Mouse (Mus musculus) liver, embryonic 14.5 days (tissue): ENCODE results near the gene Rho. TPM values are rescaled to one million over a fixed set of nuclear protein-coding genes. Genes with fewer than 3 reads are reported as not detected.

Experiments
- ATAC-seq: fragments of 200-750 bp; cut with Nextera tagmentation; 2 replicates; pipeline ENCODE4 v1.8.0; 2017; ENCODE audit warnings: moderate number of reproducible peaks, mild to moderate bottlenecking, moderate library complexity; ENCODE audit not compliant: insufficient read depth
- DNase-seq, 3 experiments: peaks; one replicate each; pipeline ENCODE4 v3.0.0-alpha.2; 2012 to 2013; ENCODE audit warnings: low read depth in 3 of 3, low spot score in 3 of 3
- H3K27ac ChIP-seq: fragments of 300-500 bp; sonication (generic); 2 replicates; pipeline ENCODE4 v1.5.1; 2014; ENCODE audit warnings: moderate library complexity, mild to moderate bottlenecking, control low read depth, inconsistent platforms
- H3K27me3 ChIP-seq: fragments of 300-500 bp; sonication (generic); 2 replicates; pipeline ENCODE4 v1.6.1; 2014; ENCODE audit warnings: mild to moderate bottlenecking, low read length, moderate library complexity; ENCODE audit not compliant: control insufficient read depth, insufficient read depth
- H3K36me3 ChIP-seq: fragments of 300-500 bp; sonication (generic); replicated peaks from 2 replicates; pipeline ENCODE4 v1.6.1; 2014; ENCODE audit warnings: low read depth; ENCODE audit not compliant: control insufficient read depth, insufficient read depth
- H3K4me1 ChIP-seq, 2 experiments: fragments of 200-500 bp in 1 of 2; fragments of 300-500 bp in 1 of 2; sonication (generic) in 1 of 2; replicated peaks; 2 replicates each; pipeline ENCODE4 v1.6.1; 2012 to 2014; ENCODE audit warnings: antibody characterized with exemption in 1 of 2, inconsistent platforms in 1 of 2, low read length in 1 of 2; ENCODE audit not compliant: control insufficient read depth in 2 of 2, insufficient read depth in 2 of 2
- H3K4me2 ChIP-seq: fragments of 300-500 bp; sonication (generic); 2 replicates; pipeline ENCODE4 v1.6.1; 2014; ENCODE audit warnings: low read depth, mild to moderate bottlenecking, control low read depth, moderate library complexity
- H3K4me3 ChIP-seq, 2 experiments: fragments of 200-500 bp in 1 of 2; fragments of 300-500 bp in 1 of 2; sonication (generic) in 1 of 2; 2 replicates each; pipeline ENCODE4 v1.5.1; 2012 to 2014; ENCODE audit warnings: low read depth in 2 of 2, low read length in 2 of 2, mild to moderate bottlenecking in 2 of 2, control low read depth in 1 of 2, inconsistent platforms in 1 of 2, moderate library complexity in 1 of 2; ENCODE audit not compliant: insufficient read depth in 1 of 2
- H3K9ac ChIP-seq: fragments of 300-500 bp; sonication (generic); replicated peaks from 2 replicates; pipeline ENCODE4 v1.6.1; 2014; ENCODE audit warnings: mild to moderate bottlenecking, control low read depth, moderate library complexity
- H3K9me3 ChIP-seq: fragments of 300-500 bp; sonication (generic); 2 replicates; pipeline ENCODE4 v1.6.1; 2016; ENCODE audit warnings: low read length, mixed read lengths; ENCODE audit not compliant: control insufficient read depth
- CTCF ChIP-seq: IDR thresholded peaks from 2 replicates; pipeline ENCODE4 v1.5.1; 2016; ENCODE audit warnings: antibody characterized with exemption, low read depth, control low read depth
- EP300 ChIP-seq: IDR thresholded peaks from 2 replicates; pipeline ENCODE4 v1.6.1; 2016; ENCODE audit warnings: antibody characterized with exemption, low read depth
- WGBS: fragments of 180-500 bp; shearing (Covaris S2); extraction: QIAGEN DNeasy Blood & Tissue Kit; methylation state at CpG from one replicate; pipeline ENCODE4 v1.1.7; 2014; ENCODE audit not compliant: insufficient replicate concordance; 5-methylcytosine and 5-hydroxymethylcytosine counted together
- polyA plus RNA-seq, 2 experiments: library from polyadenylated mRNA; depleted of rRNA in 1 of 2; stranded (reverse) in 1 of 2; unstranded in 1 of 2; fragments of >200 nt; fragmentation: Nextera tagmentation in 1 of 2; extraction: Ambion mirVana in 1 of 2; gene quantifications; 2 replicates each; pipeline versions ENCODE4 v1.2.1 to v1.2.3; 2012 to 2014

Rho gene
- 0.03 TPM in 2 replicates for polyA plus RNA-seq (2012; rRNA removed)
- polyA plus RNA-seq (2014; fragmentation: Nextera tagmentation; extraction: Ambion mirVana): not detected in 2 replicates

GRCm38 (mm10) chr6:115931639-115932038, at the start of gene Rho:
TSS of gene Rho (plus strand) at chr6:115931748.
- Histone ChIP-seq H3K9me3 (no peaks in the 10 kb centered on the region), H3K9ac (no peak within 1 kb of the TSS), H3K36me3 (no peaks in the 10 kb centered on the region), H3K4me3 (no peak within 1 kb of the TSS), H3K4me1 (no peaks in the 10 kb centered on the region), H3K27ac (no peak within 1 kb of the TSS), H3K27me3 (no peaks in the 10 kb centered on the region), H3K4me2 (no peak within 1 kb of the TSS)
- TF ChIP-seq EP300 (no peak), CTCF (no peak)
- DNase-seq (no peak), ATAC-seq (no peak)
- 75% methylated on average over 14 of the region's 14 CpGs for WGBS

- no peak for TF ChIP-seq EP300
- no peak for TF ChIP-seq CTCF
- ATAC-seq: no peak
- no peaks in the 10 kb centered on the region for H3K9me3 ChIP-seq
Observed at GRCm38 (mm10) chr6:115884018-115884417, 47.5 kb upstream of the Rho start.

DNA sequence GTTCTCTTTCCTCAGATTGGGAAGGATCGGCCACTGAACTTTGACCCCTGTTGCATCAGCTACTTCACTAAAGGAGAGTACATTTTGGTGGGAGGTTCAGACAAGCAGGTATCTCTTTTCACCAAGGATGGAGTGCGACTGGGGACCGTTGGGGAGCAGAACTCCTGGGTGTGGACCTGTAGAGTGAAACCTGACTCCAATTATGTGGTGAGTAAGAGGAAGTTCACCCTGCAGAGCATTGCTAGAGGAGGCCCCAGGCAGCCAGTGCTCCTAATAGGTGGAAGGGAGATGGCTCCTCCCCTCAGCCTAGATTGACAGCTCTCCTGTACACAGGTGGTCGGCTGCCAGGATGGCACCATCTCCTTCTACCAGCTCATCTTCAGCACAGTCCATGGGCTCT, 44.7 kb upstream of the Rho start:
- no peak for TF ChIP-seq CTCF
- TF ChIP-seq EP300: no peak
- H3K36me3 ChIP-seq: no peaks in the 10 kb centered on the region
- no peak overlapping the region for H3K4me2 ChIP-seq
- H3K4me3 ChIP-seq: no peak overlapping the region
- no peak overlapping the region for H3K9ac ChIP-seq
- 24% methylated on average over 4 of the region's 4 CpGs for WGBS
- H3K4me1 ChIP-seq: 0 out of 4 replicates have a peak, but pooled peaks cover 0 to 2% of the 10 kb centered on the region in 2 experiments
- ATAC-seq (no peak), DNase-seq (no peak)
- no peaks in the 10 kb centered on the region for H3K27me3 ChIP-seq
- H3K9me3 ChIP-seq: no peaks in the 10 kb centered on the region
- no peak overlapping the region for H3K27ac ChIP-seq

More at GRCm38 (mm10) chr6:115884018-115884417, 47.5 kb upstream of the Rho start:
- no peak for DNase-seq
- no peak overlapping the region for H3K27ac ChIP-seq
- 0 out of 4 replicates have a peak, but pooled peaks cover 0 to 2% of the 10 kb centered on the region in 2 experiments for H3K4me1 ChIP-seq
- no peaks in the 10 kb centered on the region for H3K36me3 ChIP-seq
- no peak overlapping the region for H3K4me2 ChIP-seq
- H3K9ac ChIP-seq: no peak overlapping the region
- H3K4me3 ChIP-seq: no peak overlapping the region
- H3K27me3 ChIP-seq: no peaks in the 10 kb centered on the region

GRCm38 (mm10) chr6:115888296-115888695, 43.3 kb upstream of the Rho start:
- TF ChIP-seq EP300: no peak
- TF ChIP-seq CTCF: peak; percentile 63
- Histone ChIP-seq H3K9me3 (no peaks in the 10 kb centered on the region), H3K27me3 (no peaks in the 10 kb centered on the region), H3K4me3 (no peak overlapping the region), H3K9ac (no peak overlapping the region), H3K27ac (no peak overlapping the region), H3K4me2 (no peak overlapping the region), H3K4me1 (0 out of 4 replicates have a peak, but pooled peaks cover 0 to 2% of the 10 kb centered on the region in 2 experiments), H3K36me3 (no peaks in the 10 kb centered on the region)
- 71% methylated on average over 3 of the region's 3 CpGs for WGBS
- DNase-seq (no peak), ATAC-seq (no peak)

GRCm38 (mm10) chr6:115890601-115891000, 40.9 kb upstream of the Rho start:
- Histone ChIP-seq H3K36me3 (no peaks in the 10 kb centered on the region), H3K27me3 (no peaks in the 10 kb centered on the region), H3K9ac (no peak overlapping the region), H3K4me1 (0 out of 4 replicates have a peak, but pooled peaks cover 0 to 2% of the 10 kb centered on the region in 2 experiments), H3K27ac (no peak overlapping the region), H3K9me3 (no peaks in the 10 kb centered on the region), H3K4me3 (no peak overlapping the region), H3K4me2 (no peak overlapping the region)
- 64% methylated on average over 8 of the region's 8 CpGs for WGBS
- no peak for DNase-seq
- ATAC-seq: no peak
- no peak for TF ChIP-seq CTCF
- no peak for TF ChIP-seq EP300
